Comparison of ENCODE assay signal across 9 mouse cellular contexts in genomic region chr15:103342415-103342814, GRCm38 (mm10). TPM values are rescaled to one million over a fixed set of nuclear protein-coding genes. Genes with fewer than 3 reads are reported as not detected.
A peak's percentile ranks its signal among the peaks of the same experiment; 100 is the strongest.
DNase-seq lines count a peak whose midpoint lies in the region; ATAC-seq lines count a peak whose summit lies in the region.
"Had no signal": no experiment of that assay in that cellular context is flagged by ENCODE, and none has a peak within 500 bp of the region (broad histone marks: within the 10 kb centered on the region; RNA-seq: fewer than 3 reads in every experiment).

No protein-coding gene starts in this region.

- WGBS in heart, embryonic 11.5 days (ENCODE audit: insufficient replicate concordance): 20% methylated on average over 4 of the region's 4 CpGs

- H3K36me3 ChIP-seq in heart, embryonic 11.5 days (ENCODE audit: control insufficient read depth, insufficient read depth, low read length): peaks cover 20% of the 10 kb centered on the region

- no peak overlapping the region for H3K4me3 ChIP-seq in heart, embryonic 11.5 days (ENCODE audit: low read depth, low read length)

- H3K4me2 ChIP-seq in heart, embryonic 11.5 days: no peak overlapping the region

- peaks cover 41% of the 10 kb centered on the region for H3K27me3 ChIP-seq in heart, embryonic 11.5 days (ENCODE audit: control insufficient read depth, insufficient read depth, low read length)

- H3K9ac ChIP-seq in heart, embryonic 11.5 days (ENCODE audit: low read depth, low read length): no peak overlapping the region

- peaks cover 14% of the 10 kb centered on the region for H3K4me1 ChIP-seq in heart, embryonic 11.5 days (ENCODE audit: control insufficient read depth, insufficient read depth, low read length)

- no peak overlapping the region for H3K27ac ChIP-seq in heart, embryonic 11.5 days (ENCODE audit: low read depth, low read length)

- no peak for ATAC-seq in heart, embryonic 11.5 days (replicated peaks; ENCODE audit: insufficient number of reproducible peaks, low FRiP score, low TSS enrichment)
- peak; percentile 33 for ATAC-seq in granulocyte monocyte progenitor cell, adult 5-6 weeks (replicated peaks; ENCODE audit: poor library complexity, severe bottlenecking)

- no peaks in the 10 kb centered on the region for H3K9me3 ChIP-seq in heart, embryonic 11.5 days (replicated peaks; ENCODE audit: control insufficient read depth, low read length)

- DNase-seq in heart, adult 8-10 months (ENCODE audit: low spot score): peak; percentile 84
- peak; percentile 90 for DNase-seq in MN1 (ENCODE audit: low spot score)
- peak; percentile 86 to 88 for DNase-seq in cerebellum, postnatal 14 days
- DNase-seq in layer of hippocampus, adult 8-10 months (ENCODE audit: low spot score in 2 of 2): peak; percentile 74 to 78
- DNase-seq in lung, postnatal 14 days: peak; percentile 81
- peak; percentile 71 for DNase-seq in skeletal muscle tissue, adult 2 months (ENCODE audit: low read depth, low spot score)

RNA-seq across cellular contexts. Expression of gene Zfp385a, which starts 2.5 kb away (rescaled TPM):
- 1 to 10 TPM; 6.7 to 9.5 (median 8.8) TPM for total RNA-seq in heart, adult 8-10 months (2022)
- polyA plus RNA-seq in heart, embryonic 11.5 days (2014; fragmentation: Nextera tagmentation; extraction: Ambion mirVana): 10.2 and 11.6 TPM in 2 replicates
- 17.5 and 24.9 TPM in 2 replicates for total RNA-seq in granulocyte monocyte progenitor cell, adult 5-6 weeks (2014; fragmentation: Nextera tagmentation)
- 1.8 and 2.7 TPM in 2 replicates for total RNA-seq in granulocyte monocyte progenitor cell, adult 5-6 weeks (2017)
- total RNA-seq in layer of hippocampus, adult 8-10 months (2022): 10 to 100 TPM; 37.9 to 55.5 (median 47.0) TPM

RNA-seq across cellular contexts. Expression of gene Itga5, which starts 24.1 kb away (rescaled TPM):
- 10 to 100 TPM; 27.8 to 40.2 (median 33.7) TPM for total RNA-seq in heart, adult 8-10 months (2022)
- 66.4 and 82.7 TPM in 2 replicates for polyA plus RNA-seq in heart, embryonic 11.5 days (2014; fragmentation: Nextera tagmentation; extraction: Ambion mirVana)
- total RNA-seq in granulocyte monocyte progenitor cell, adult 5-6 weeks (2014; fragmentation: Nextera tagmentation): 24.7 and 29.8 TPM in 2 replicates
- total RNA-seq in granulocyte monocyte progenitor cell, adult 5-6 weeks (2017): 5.0 and 12.7 TPM in 2 replicates
- 1 to 10 TPM; 1.8 to 4.8 (median 2.9) TPM for total RNA-seq in layer of hippocampus, adult 8-10 months (2022)

RNA-seq across cellular contexts. Expression of gene Gpr84, which starts 32.0 kb away (rescaled TPM):
- total RNA-seq in heart, adult 8-10 months (2022): not detected
- 0.41 and 0.53 TPM in 2 replicates for polyA plus RNA-seq in heart, embryonic 11.5 days (2014; fragmentation: Nextera tagmentation; extraction: Ambion mirVana)
- 0.77 and 1.0 TPM in 2 replicates for total RNA-seq in granulocyte monocyte progenitor cell, adult 5-6 weeks (2014; fragmentation: Nextera tagmentation)
- 0.77 and 1.1 TPM in 2 replicates for total RNA-seq in granulocyte monocyte progenitor cell, adult 5-6 weeks (2017)
- total RNA-seq in layer of hippocampus, adult 8-10 months (2022): 1 to 10 TPM in 2 of 4 experiments, under 1 TPM in 2; 0.35 to 9.3 (median 4.4) TPM
- total RNA-seq: adrenal gland, postnatal 4 days had no signal
